Mouse (Mus musculus): ENCODE measurements at regions not wholly inside any gene's neighbourhood (a gene's known extent, or its start where the extent isn't known, plus 50 kb on each side); places are given as distances from the start of the nearest gene placed in this dataset.

GRCm38 (mm10) chr4:82234443-82234842, 471.1 kb downstream of the Nfib start:
- Histone ChIP-seq H3K9me3 (replicated peaks) (peaks cover 4% of the 10 kb centered on the region; the same call in 1 of the 2 replicates), H3K4me1 (replicated peaks) (no peaks in the 10 kb centered on the region), H3K9ac (no peak overlapping the region), H3K36me3 (no peaks in the 10 kb centered on the region), H3K4me3 (replicated peaks) (no peak overlapping the region), H3K4me2 (no peak overlapping the region), H3K27me3 (no peaks in the 10 kb centered on the region), H3K27ac (no peak overlapping the region)
- no peak for ATAC-seq (ENCODE audit: low read depth)
- DNase-seq = no peak
- WGBS (ENCODE audit: insufficient replicate concordance) = 65% methylated on average over 5 of the region's 5 CpGs

- Histone ChIP-seq H3K4me1 (replicated peaks) (no peaks in the 10 kb centered on the region), H3K9me3 (replicated peaks) (no peaks in the 10 kb centered on the region), H3K27ac (no peak overlapping the region), H3K4me2 (no peak overlapping the region), H3K36me3 (no peaks in the 10 kb centered on the region), H3K9ac (no peak overlapping the region), H3K27me3 (no peaks in the 10 kb centered on the region), H3K4me3 (replicated peaks) (no peak overlapping the region)
- no peak for DNase-seq
- whole genome bisulfite sequencing (ENCODE audit: insufficient replicate concordance) = 45% methylated on average over 6 of the region's 6 CpGs
- no peak for ATAC-seq (ENCODE audit: low read depth)
Observed at GRCm38 (mm10) chr4:82226197-82227119, 479.1 kb downstream of the Nfib start.

DNA sequence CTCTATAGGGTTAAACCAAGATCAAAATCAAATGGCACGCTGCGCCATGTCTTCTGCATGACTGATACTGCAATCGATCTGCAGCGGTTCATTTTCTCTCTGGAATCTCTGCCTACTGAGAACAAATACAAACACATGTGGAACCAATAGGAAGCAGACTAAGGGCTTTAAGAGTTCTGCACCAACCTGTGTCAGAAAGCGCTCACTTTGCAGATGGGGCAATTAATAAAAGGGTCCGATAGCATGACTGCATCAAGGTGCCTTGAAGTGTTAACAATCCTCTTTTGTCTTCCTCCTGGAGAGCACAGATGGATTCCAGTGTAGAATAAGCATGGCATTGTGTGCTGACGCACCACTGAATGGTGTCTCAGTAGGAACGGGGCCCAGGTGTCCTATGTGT, 484.8 kb downstream of the Nfib start:
- Histone ChIP-seq H3K36me3 (no peaks in the 10 kb centered on the region), H3K27me3 (no peaks in the 10 kb centered on the region), H3K9me3 (replicated peaks) (no peaks in the 10 kb centered on the region), H3K4me3 (replicated peaks) (no peak overlapping the region), H3K4me1 (replicated peaks) (no peaks in the 10 kb centered on the region), H3K27ac (no peak overlapping the region), H3K4me2 (no peak overlapping the region), H3K9ac (no peak overlapping the region)
- no peak for ATAC-seq (ENCODE audit: low read depth)
- 77% methylated on average over 8 of the region's 8 CpGs for WGBS (ENCODE audit: insufficient replicate concordance)
- no peak for DNase-seq

DNA sequence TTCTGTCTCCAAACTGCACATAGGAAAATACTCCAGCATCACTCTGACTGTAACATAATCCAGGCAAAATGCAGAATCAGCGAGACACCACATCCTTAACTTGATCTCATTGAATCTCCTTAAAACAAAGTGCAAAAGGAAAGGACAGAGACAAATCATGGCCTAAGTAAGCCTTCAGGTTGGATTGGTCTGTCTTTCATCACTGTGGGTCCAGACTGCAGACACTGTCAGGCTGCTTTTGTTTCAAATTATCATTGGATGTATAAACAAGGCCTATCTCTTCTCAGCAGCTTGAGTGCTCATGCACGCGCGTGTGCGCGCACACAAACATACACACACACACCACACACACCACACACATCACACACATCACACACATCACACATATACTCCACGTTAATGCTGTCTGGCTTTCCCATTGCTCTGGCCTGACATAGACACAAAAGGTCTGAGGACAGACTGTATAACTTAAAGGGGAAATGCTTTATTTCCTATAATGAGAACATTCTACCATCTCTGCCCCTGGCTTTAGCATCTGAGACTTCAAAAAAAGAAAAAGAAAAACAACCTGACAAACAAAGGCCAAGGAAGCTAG, 485.3 kb downstream of the Nfib start:
- WGBS (ENCODE audit: insufficient replicate concordance) = 65% methylated on average over 7 of the region's 7 CpGs
- Histone ChIP-seq H3K4me2 (no peak overlapping the region), H3K4me3 (replicated peaks) (no peak overlapping the region), H3K9ac (no peak overlapping the region), H3K27me3 (no peaks in the 10 kb centered on the region), H3K9me3 (replicated peaks) (no peaks in the 10 kb centered on the region), H3K4me1 (replicated peaks) (no peaks in the 10 kb centered on the region), H3K27ac (no peak overlapping the region), H3K36me3 (no peaks in the 10 kb centered on the region)
- no peak for DNase-seq
- no peak for ATAC-seq (ENCODE audit: low read depth)

GRCm38 (mm10) chr4:82218616-82219015, 486.9 kb downstream of the Nfib start:
- 80% methylated on average over 6 of the region's 6 CpGs for WGBS (ENCODE audit: insufficient replicate concordance)
- Histone ChIP-seq H3K4me1 (replicated peaks) (no peaks in the 10 kb centered on the region), H3K4me2 (no peak overlapping the region), H3K4me3 (replicated peaks) (no peak overlapping the region), H3K9ac (no peak overlapping the region), H3K27ac (no peak overlapping the region), H3K9me3 (replicated peaks) (no peaks in the 10 kb centered on the region), H3K27me3 (no peaks in the 10 kb centered on the region), H3K36me3 (no peaks in the 10 kb centered on the region)
- DNase-seq (no peak), ATAC-seq (ENCODE audit: low read depth) (no peak)

DNA sequence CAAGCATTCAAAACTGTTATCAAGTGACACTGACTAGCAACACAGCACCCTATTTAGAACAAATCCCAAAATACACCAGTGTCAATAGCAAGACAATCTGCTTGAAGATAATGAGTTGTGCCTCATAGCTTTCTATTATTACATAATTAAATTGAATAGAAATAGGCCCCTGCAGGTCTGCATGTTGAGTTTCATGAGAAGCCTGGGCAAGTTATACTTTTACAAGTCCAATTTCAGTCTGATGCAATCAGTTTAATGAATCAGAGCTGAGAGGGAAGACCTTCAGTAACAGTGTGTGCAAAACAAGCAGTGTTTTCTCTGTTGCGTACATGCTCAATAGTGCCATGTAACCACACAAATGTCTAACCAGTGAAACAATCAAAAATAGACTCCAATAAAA, 498.5 kb downstream of the Nfib start:
- WGBS (ENCODE audit: insufficient replicate concordance) = 76% methylated on average over 1 of the region's 1 CpGs
- Histone ChIP-seq H3K9ac (no peak overlapping the region), H3K36me3 (no peaks in the 10 kb centered on the region), H3K4me3 (replicated peaks) (no peak overlapping the region), H3K27ac (no peak overlapping the region), H3K9me3 (replicated peaks) (no peaks in the 10 kb centered on the region), H3K27me3 (no peaks in the 10 kb centered on the region), H3K4me1 (replicated peaks) (no peaks in the 10 kb centered on the region), H3K4me2 (no peak overlapping the region)
- ATAC-seq (ENCODE audit: low read depth) (no peak), DNase-seq (no peak)

DNA sequence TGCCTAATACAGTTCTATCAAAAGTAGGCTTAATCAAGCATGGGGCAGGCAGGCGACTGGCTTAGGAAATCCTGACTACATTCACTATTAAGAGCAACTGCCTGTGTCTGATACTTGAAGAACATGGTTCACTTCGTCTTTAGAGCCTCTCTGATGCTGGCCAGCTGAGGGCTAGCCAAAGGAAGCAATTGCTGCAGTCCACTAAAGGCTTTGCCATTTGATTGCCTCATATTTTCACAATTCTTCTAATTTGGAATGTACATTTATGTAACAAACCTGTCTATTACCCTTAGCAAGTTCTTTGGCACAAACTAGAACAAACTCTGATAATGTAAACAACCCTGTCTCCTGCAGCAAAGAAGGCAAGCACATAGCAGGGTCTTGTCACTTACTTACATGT, 505.2 kb downstream of the Nfib start:
- DNase-seq (no peak), ATAC-seq (ENCODE audit: low read depth) (no peak)
- no peaks in the 10 kb centered on the region for H3K9me3 ChIP-seq (replicated peaks)
- H3K27me3 ChIP-seq = no peaks in the 10 kb centered on the region
- no peak overlapping the region for H3K4me2 ChIP-seq
- no peaks in the 10 kb centered on the region for H3K36me3 ChIP-seq
- WGBS (ENCODE audit: insufficient replicate concordance) = 53% methylated on average over 2 of the region's 2 CpGs
- no peak overlapping the region for H3K4me3 ChIP-seq (replicated peaks)
- H3K4me1 ChIP-seq (replicated peaks) = no peaks in the 10 kb centered on the region
- H3K27ac ChIP-seq = no peak overlapping the region
- H3K9ac ChIP-seq = no peak overlapping the region

DNA sequence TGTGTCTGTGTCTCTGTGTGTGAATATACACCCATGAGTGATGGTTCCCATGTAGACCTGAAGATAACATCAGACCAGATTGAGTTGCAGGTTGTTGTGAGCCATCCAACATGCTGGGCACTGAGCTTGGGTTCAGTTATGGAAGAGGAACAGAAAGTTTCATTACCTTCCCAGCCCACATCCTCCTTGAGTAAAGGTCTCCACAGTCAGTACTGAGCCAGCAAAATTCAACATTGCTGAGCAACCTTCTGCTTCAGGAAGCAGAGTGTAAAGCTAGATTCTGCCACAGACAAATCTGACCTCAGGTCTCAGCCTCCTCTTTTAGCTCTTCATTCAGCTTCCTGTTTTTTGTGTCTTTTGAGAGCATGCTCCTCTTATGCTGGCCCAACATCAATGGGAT, 506.4 kb downstream of the Nfib start:
- Histone ChIP-seq H3K4me3 (replicated peaks) (no peak overlapping the region), H3K27me3 (no peaks in the 10 kb centered on the region), H3K9ac (no peak overlapping the region), H3K27ac (no peak overlapping the region), H3K9me3 (replicated peaks) (no peaks in the 10 kb centered on the region), H3K36me3 (no peaks in the 10 kb centered on the region), H3K4me2 (no peak overlapping the region), H3K4me1 (replicated peaks) (no peaks in the 10 kb centered on the region)
- no peak for ATAC-seq (ENCODE audit: low read depth)
- DNase-seq = no peak

- Histone ChIP-seq H3K9ac (no peak overlapping the region), H3K27me3 (no peaks in the 10 kb centered on the region), H3K4me1 (replicated peaks) (no peaks in the 10 kb centered on the region), H3K4me2 (no peak overlapping the region), H3K9me3 (replicated peaks) (no peaks in the 10 kb centered on the region), H3K36me3 (no peaks in the 10 kb centered on the region), H3K27ac (no peak overlapping the region), H3K4me3 (replicated peaks) (no peak overlapping the region)
- DNase-seq = no peak
- no peak for ATAC-seq (ENCODE audit: low read depth)
- 60% methylated on average over 6 of the region's 6 CpGs for WGBS (ENCODE audit: insufficient replicate concordance)
Observed at GRCm38 (mm10) chr4:82197611-82198010, 507.9 kb downstream of the Nfib start.

DNA sequence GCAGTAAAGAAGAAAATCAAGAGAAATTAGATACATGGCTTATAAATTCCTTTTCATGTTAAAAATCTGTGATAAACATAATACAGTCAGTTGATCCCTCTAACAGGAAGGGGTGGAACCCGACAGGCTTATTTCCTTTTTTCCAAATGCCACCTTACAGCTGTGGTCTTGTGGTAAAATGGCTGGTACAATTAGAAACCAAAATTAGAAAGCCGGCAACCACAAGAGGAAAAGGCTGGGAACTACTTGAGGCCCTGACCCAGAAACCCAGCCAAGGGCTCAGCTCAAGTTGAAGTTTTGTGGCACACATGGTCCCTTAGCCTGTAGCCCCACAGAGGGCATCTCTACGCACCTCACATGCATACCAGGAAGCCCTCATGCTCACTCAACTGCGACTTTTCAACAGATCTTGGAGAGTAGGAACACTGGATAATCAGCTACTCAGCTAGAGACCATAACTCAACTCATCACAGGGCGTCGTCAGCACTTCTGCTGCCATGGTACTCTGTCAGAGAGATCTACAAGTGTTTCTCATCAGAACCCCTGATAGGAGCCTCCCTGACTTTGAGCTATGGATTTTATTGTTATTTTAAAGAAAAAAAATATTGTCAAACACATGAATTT, 509.4 kb downstream of the Nfib start:
- no peaks in the 10 kb centered on the region for H3K4me1 ChIP-seq (replicated peaks)
- H3K27me3 ChIP-seq = no peaks in the 10 kb centered on the region
- no peaks in the 10 kb centered on the region for H3K9me3 ChIP-seq (replicated peaks)
- DNase-seq (no peak), ATAC-seq (ENCODE audit: low read depth) (no peak)
- no peak overlapping the region for H3K27ac ChIP-seq
- H3K4me3 ChIP-seq (replicated peaks) = no peak overlapping the region
- H3K36me3 ChIP-seq = no peaks in the 10 kb centered on the region
- H3K9ac ChIP-seq = no peak overlapping the region
- WGBS (ENCODE audit: insufficient replicate concordance) = 21% methylated on average over 6 of the region's 6 CpGs
- no peak overlapping the region for H3K4me2 ChIP-seq

- Histone ChIP-seq H3K4me2 (no peak overlapping the region), H3K9ac (no peak overlapping the region), H3K4me3 (replicated peaks) (no peak overlapping the region), H3K4me1 (replicated peaks) (no peaks in the 10 kb centered on the region), H3K27ac (no peak overlapping the region), H3K36me3 (no peaks in the 10 kb centered on the region), H3K9me3 (replicated peaks) (no peaks in the 10 kb centered on the region), H3K27me3 (no peaks in the 10 kb centered on the region)
- 67% methylated on average over 5 of the region's 5 CpGs for WGBS (ENCODE audit: insufficient replicate concordance)
- no peak for ATAC-seq (ENCODE audit: low read depth)
- no peak for DNase-seq
Observed at GRCm38 (mm10) chr4:82193905-82194304, 511.6 kb downstream of the Nfib start.

Data from liver, embryonic 13.5 days (tissue).